Mouse (Mus musculus) limb, embryonic 12.5 days (tissue): ENCODE measurements at regions not wholly inside any gene's neighbourhood (a gene's known extent, or its start where the extent isn't known, plus 50 kb on each side); places are given as distances from the start of the nearest gene placed in this dataset.

Experiments used
- ATAC-seq: fragments of 200-750 bp; cut with Nextera tagmentation; 2 replicates; pipeline ENCODE4 v1.8.0; 2017; ENCODE audit warnings: low read depth, moderate TSS enrichment; ENCODE audit not compliant: insufficient number of reproducible peaks, insufficient read depth, low FRiP score, low TSS enrichment
- H3K27ac ChIP-seq: fragments of 300-500 bp; sonication (generic); 2 replicates; pipeline ENCODE4 v1.5.1; 2016; ENCODE audit warnings: mild to moderate bottlenecking, moderate library complexity
- H3K27me3 ChIP-seq: fragments of 300-500 bp; sonication (generic); 2 replicates; pipeline ENCODE4 v1.6.1; 2016; ENCODE audit warnings: mild to moderate bottlenecking, moderate library complexity
- H3K36me3 ChIP-seq: fragments of 300-500 bp; sonication (generic); 2 replicates; pipeline ENCODE4 v1.6.1; 2016; ENCODE audit warnings: mild to moderate bottlenecking, moderate library complexity
- H3K4me1 ChIP-seq: fragments of 300-500 bp; sonication (generic); replicated peaks from 2 replicates; pipeline ENCODE4 v1.6.1; 2016
- H3K4me2 ChIP-seq: fragments of 300-500 bp; sonication (generic); 2 replicates; pipeline ENCODE4 v1.6.1; 2016; ENCODE audit warnings: mild to moderate bottlenecking, moderate library complexity
- H3K4me3 ChIP-seq: fragments of 300-500 bp; sonication (generic); replicated peaks from 2 replicates; pipeline ENCODE4 v1.5.1; 2016; ENCODE audit warnings: mild to moderate bottlenecking
- H3K9ac ChIP-seq: fragments of 300-500 bp; sonication (generic); replicated peaks from 2 replicates; pipeline ENCODE4 v1.6.1; 2016; ENCODE audit warnings: mild to moderate bottlenecking, moderate library complexity
- H3K9me3 ChIP-seq: fragments of 300-500 bp; sonication (generic); 2 replicates; pipeline ENCODE4 v1.6.1; 2016; ENCODE audit warnings: mild to moderate bottlenecking, moderate library complexity
- WGBS: fragments of 180-500 bp; shearing (Covaris S2); methylation state at CpG from one replicate; pipeline ENCODE4 v1.1.7; 2016; 5-methylcytosine and 5-hydroxymethylcytosine counted together

DNA sequence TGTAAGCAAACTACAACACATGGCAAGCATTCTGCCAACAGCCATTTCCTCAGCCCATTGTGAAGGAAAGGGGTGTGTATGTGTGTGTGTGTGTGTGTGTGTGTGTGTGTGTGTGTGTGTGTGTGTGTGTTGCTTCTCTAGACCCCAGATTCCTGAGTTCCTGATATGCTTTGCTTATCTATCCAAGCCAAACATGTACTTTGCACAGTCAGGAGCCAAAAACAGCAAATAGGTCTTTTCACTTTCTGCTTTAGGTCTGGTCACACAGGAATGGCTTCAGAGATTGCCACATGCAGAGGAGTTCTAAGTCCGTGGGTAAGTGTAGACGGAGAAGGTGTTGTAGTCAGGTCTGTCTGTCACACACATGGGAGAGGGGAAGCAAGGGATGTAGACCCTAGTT lies 216.7 kb downstream of the Sec61b start:
- no peak for ATAC-seq
- Histone ChIP-seq H3K27ac (no peak overlapping the region), H3K36me3 (no peaks in the 10 kb centered on the region), H3K4me2 (no peak overlapping the region), H3K9me3 (no peaks in the 10 kb centered on the region), H3K4me3 (no peak overlapping the region), H3K4me1 (no peaks in the 10 kb centered on the region), H3K27me3 (no peaks in the 10 kb centered on the region), H3K9ac (no peak overlapping the region)
- 93% methylated on average over 2 of the region's 2 CpGs for WGBS

DNA sequence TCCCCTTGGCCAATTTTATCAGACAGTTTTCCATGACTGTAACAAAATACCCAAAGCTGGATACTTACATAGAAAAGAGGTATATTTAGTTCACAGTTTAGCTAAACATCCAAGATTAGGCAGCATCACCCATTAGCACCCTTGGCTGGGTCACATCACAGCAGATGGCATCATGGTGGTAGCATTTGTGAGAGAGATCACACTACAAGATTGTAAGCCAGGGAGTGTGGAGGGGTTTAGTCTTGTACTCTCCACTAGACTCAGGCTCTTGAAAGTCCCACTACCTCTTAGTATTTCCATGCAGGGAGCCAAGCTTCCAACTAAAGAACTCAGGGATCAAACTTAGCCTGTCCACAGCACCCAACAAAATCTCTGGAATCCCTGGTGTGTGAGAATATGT lies 218.2 kb downstream of the Sec61b start:
- Histone ChIP-seq H3K9me3 (no peaks in the 10 kb centered on the region), H3K9ac (no peak overlapping the region), H3K27ac (no peak overlapping the region), H3K36me3 (no peaks in the 10 kb centered on the region), H3K4me2 (no peak overlapping the region), H3K4me3 (no peak overlapping the region), H3K4me1 (no peaks in the 10 kb centered on the region), H3K27me3 (no peaks in the 10 kb centered on the region)
- no peak for ATAC-seq

DNA sequence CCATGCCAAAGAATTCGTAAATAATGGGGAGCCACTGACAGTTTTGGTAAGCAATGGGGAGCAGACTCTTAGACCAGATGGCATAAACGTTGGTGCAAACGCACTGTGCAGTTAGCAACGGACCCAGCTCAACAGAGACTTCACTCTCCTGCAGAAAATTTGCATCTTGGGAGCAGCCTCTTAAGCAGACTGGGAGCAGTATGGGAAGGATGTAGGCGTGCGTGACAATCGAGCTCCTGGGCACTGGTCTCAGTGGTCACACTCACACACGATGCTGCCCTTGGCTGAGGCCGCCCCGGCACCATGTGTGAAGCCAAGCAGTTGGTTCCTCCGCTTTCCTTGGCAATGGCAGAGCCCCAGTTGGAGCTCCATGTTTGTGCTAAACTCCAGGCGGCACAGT lies 218.8 kb downstream of the Sec61b start:
- H3K9ac ChIP-seq, result no peak overlapping the region
- H3K36me3 ChIP-seq, result no peaks in the 10 kb centered on the region
- no peak overlapping the region for H3K27ac ChIP-seq
- H3K4me3 ChIP-seq, result no peak overlapping the region
- no peaks in the 10 kb centered on the region for H3K27me3 ChIP-seq
- 83% methylated on average over 12 of the region's 12 CpGs for WGBS
- H3K4me2 ChIP-seq, result no peak overlapping the region
- H3K4me1 ChIP-seq, result peaks cover under 1% of the 10 kb centered on the region
- ATAC-seq, result no peak
- no peaks in the 10 kb centered on the region for H3K9me3 ChIP-seq

DNA sequence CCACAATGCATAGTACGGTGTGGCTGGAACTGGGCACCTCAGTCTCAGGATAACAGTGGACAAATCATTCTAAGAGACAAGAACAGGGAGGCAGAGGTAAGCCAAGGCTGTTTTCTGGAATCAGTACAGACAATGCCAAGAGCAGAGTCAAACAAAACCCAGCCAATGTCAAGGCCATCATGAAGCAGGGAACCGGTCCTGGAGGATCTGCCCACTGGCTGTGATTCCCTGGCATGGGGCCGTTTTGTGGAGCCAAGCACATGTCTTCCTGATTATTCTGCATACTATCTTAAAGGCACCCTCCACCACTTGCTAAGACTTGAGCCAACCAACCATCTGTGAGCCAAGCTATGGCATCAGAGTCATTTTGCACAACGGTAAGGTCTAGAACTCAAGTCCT lies 222.6 kb downstream of the Sec61b start:
- 89% methylated on average over 4 of the region's 4 CpGs for WGBS
- H3K9me3 ChIP-seq, result no peaks in the 10 kb centered on the region
- peaks cover 11% of the 10 kb centered on the region for H3K4me1 ChIP-seq
- no peak overlapping the region for H3K4me3 ChIP-seq
- no peak overlapping the region for H3K4me2 ChIP-seq
- no peak for ATAC-seq
- no peaks in the 10 kb centered on the region for H3K27me3 ChIP-seq
- no peaks in the 10 kb centered on the region for H3K36me3 ChIP-seq
- no peak overlapping the region for H3K9ac ChIP-seq
- H3K27ac ChIP-seq, result no peak overlapping the region

DNA sequence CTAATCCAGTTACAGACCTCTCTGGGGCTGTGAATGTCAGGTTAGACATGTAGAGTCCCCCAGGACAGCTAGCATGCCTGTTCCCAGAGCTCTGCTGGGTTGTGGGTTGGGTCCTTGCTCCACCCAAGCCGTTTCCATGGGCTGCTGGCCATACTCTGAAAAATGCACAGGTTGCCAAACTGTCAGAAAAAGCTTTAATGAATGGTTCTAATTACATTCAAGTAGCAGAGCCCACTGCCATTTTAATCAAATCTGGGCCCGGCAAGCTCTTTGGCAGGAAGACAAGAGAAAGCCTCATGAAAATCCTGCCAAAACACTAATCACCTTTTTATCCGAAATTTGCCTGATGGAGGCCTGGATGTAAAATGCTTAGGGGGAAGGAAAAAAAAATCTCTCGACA lies 224.1 kb downstream of the Sec61b start:
- no peaks in the 10 kb centered on the region for H3K9me3 ChIP-seq
- peaks cover 11% of the 10 kb centered on the region for H3K4me1 ChIP-seq
- 39% methylated on average over 4 of the region's 4 CpGs for WGBS
- H3K27me3 ChIP-seq, result no peaks in the 10 kb centered on the region
- no peak overlapping the region for H3K4me3 ChIP-seq
- H3K4me2 ChIP-seq, result no peak overlapping the region
- no peak for ATAC-seq
- no peaks in the 10 kb centered on the region for H3K36me3 ChIP-seq
- 0 out of 2 replicates have a peak overlapping the region, but pooled peaks have one; percentile 35 for H3K27ac ChIP-seq
- no peak overlapping the region for H3K9ac ChIP-seq

DNA sequence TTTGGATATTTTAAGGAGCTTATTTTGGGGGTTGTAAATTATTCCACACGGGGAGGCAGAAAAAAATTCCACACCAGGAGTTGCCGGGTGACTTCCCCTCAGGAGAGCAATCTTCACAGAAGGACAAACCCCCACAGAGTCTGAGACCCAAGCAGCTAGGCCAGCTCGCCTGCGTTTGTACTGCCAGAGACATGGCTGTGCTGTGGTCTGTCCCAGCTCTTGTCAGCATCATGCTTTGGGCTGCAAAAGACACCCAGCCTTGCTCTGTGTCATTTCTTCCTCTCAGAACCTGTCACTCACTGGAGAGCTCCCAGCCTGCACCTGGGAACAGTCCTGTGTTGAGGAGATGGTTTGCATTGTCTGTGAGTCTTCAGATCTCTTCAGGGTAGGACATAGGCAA lies 224.5 kb downstream of the Sec61b start:
- H3K4me3 ChIP-seq, result no peak overlapping the region
- no peak overlapping the region for H3K27ac ChIP-seq
- no peaks in the 10 kb centered on the region for H3K9me3 ChIP-seq
- 41% methylated on average over 4 of the region's 4 CpGs for WGBS
- H3K4me2 ChIP-seq, result no peak overlapping the region
- H3K9ac ChIP-seq, result no peak overlapping the region
- H3K36me3 ChIP-seq, result no peaks in the 10 kb centered on the region
- ATAC-seq, result no peak; the same call in 1 of the 2 replicates
- no peaks in the 10 kb centered on the region for H3K27me3 ChIP-seq
- peaks cover 11% of the 10 kb centered on the region for H3K4me1 ChIP-seq

DNA sequence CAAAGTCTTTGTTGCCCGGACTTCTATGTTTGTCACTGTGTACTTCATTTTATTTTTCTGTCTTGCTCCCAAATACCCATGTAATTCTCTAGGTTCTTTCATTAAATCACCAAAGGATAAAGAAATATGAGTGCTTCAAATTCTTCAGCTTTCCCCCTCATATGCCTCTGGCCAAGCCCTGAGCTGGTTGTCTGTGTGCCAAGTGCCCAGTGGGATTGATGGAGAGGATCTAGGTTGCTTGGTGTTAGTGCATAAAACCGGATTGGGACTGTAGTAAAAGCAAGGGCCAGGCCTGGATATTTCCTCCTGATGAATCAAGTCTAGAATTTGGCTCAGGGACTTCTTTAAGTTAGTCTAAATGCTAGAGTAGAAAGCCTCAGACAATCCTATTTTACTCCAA lies 229.0 kb downstream of the Sec61b start:
- Histone ChIP-seq H3K4me2 (no peak overlapping the region), H3K9me3 (no peaks in the 10 kb centered on the region), H3K27me3 (no peaks in the 10 kb centered on the region), H3K9ac (no peak overlapping the region), H3K27ac (no peak overlapping the region), H3K36me3 (no peaks in the 10 kb centered on the region), H3K4me3 (no peak overlapping the region), H3K4me1 (peaks cover 8% of the 10 kb centered on the region)
- ATAC-seq, result no peak
- 80% methylated on average over 2 of the region's 2 CpGs for WGBS

DNA sequence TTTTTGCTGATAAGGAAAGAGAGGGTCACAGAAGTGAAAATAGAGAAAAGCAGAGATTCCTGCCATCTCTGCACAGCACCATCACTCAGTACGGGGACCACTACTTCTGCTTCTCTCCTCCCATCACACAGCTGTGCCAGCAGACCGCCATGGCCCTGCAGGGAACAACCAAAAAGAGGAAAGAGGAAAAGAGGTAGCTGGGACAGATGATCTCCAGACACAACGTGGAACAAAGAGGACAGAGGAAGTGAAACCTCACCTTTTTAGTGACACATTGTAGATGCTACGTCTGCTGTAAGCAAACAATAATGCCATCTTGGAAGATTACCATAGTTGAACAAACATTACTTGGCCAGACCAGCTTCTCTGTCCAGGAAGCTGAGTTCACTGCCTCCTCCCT lies 230.1 kb downstream of the Sec61b start:
- Histone ChIP-seq H3K4me2 (no peak overlapping the region), H3K27me3 (no peaks in the 10 kb centered on the region), H3K9me3 (no peaks in the 10 kb centered on the region), H3K36me3 (no peaks in the 10 kb centered on the region), H3K27ac (no peak overlapping the region), H3K9ac (no peak overlapping the region), H3K4me3 (no peak overlapping the region), H3K4me1 (no peaks in the 10 kb centered on the region)
- no peak for ATAC-seq
- WGBS, result 76% methylated on average over 4 of the region's 4 CpGs

DNA sequence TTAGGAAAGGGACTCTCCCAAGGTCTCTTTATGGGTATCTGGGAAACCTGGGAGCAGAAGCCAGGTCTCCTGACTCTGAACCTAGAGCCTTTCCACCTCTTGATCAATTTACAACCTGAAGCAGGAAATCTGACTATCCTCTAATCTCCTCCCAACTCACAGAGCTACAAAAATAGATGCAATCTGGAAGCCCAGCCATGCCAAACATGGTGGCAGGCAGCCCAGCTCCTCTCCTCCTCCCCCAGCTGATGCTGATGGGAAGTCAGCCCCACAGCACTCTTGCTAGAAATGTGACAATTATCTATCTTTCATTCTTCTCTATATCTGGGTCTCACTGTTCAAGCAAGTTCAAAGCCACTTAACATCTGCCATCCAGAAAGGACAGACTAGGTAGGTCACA lies 233.5 kb downstream of the Sec61b start:
- no peaks in the 10 kb centered on the region for H3K36me3 ChIP-seq
- no peak overlapping the region for H3K4me3 ChIP-seq
- ATAC-seq, result no peak
- H3K9ac ChIP-seq, result no peak overlapping the region
- H3K4me2 ChIP-seq, result no peak overlapping the region
- H3K27ac ChIP-seq, result no peak overlapping the region
- no peaks in the 10 kb centered on the region for H3K4me1 ChIP-seq
- H3K27me3 ChIP-seq, result no peaks in the 10 kb centered on the region
- H3K9me3 ChIP-seq, result no peaks in the 10 kb centered on the region

DNA sequence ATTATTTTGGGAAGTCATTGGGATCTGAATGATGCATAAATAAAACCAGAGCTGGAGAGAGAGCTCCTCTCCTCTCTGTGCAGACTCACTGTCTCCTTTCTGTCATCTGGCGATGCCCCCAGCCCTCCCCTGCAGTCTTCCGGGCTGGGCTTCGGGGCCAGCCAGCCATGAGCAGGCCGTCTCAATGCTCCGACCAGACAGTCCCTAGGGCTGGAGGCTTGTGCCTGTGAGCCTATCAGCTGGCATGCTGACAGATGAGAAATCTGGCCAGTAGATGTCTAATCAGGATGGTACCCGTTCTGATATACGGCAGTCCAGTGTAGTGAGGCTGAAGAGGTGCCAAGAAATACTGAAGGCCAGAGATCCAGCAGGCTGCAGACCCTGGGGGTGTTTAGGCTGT lies 238.9 kb downstream of the Sec61b start:
- ATAC-seq, result no peak
- Histone ChIP-seq H3K36me3 (no peaks in the 10 kb centered on the region), H3K9ac (no peak overlapping the region), H3K4me1 (no peaks in the 10 kb centered on the region), H3K4me3 (no peak overlapping the region), H3K27ac (no peak overlapping the region), H3K27me3 (no peaks in the 10 kb centered on the region), H3K9me3 (no peaks in the 10 kb centered on the region), H3K4me2 (no peak overlapping the region)
- WGBS, result 73% methylated on average over 7 of the region's 7 CpGs

DNA sequence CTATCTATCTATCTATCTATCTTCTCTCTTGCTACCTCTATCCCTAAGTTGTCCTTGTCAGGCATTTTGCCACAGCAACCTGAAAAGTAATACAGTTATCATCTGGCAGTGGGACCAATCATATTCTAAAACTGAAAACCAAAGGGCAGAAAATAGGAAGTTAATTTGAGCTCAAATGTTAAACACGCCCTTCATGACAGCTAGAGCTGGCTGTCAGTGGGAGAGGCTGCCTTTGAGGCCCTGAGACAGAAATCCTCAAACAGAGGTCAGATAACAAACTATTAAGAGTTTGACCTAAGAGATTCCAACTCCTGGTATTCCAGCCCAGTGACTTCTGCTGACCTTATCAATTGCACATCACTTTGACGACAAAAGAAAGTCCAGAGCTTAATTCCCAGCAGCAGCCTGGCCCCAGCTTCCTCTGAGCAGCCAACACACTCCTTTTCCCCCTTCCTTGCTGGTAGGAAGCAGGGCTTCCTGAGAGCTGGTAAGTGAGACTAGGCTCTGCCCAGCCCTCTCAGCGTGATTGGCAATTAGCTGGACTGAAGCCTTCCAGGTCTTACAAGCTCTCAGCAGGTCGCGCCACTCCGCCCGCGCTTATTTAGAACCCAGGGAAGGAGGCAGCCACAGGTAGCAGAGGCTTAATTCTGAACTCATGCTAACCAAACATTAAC lies 250.0 kb downstream of the Sec61b start:
- H3K9me3 ChIP-seq, result no peaks in the 10 kb centered on the region; the same call in 1 of the 2 replicates
- no peak overlapping the region for H3K27ac ChIP-seq
- H3K27me3 ChIP-seq, result peaks cover 3% of the 10 kb centered on the region; the same call in 1 of the 2 replicates
- H3K4me1 ChIP-seq, result peaks cover 7% of the 10 kb centered on the region
- 6% methylated on average over 8 of the region's 8 CpGs for WGBS
- ATAC-seq, result no peak
- 0 out of 2 replicates have a peak overlapping the region, but pooled peaks have one; percentile 18 for H3K9ac ChIP-seq
- H3K4me3 ChIP-seq, result no peak overlapping the region
- H3K36me3 ChIP-seq, result no peaks in the 10 kb centered on the region
- H3K4me2 ChIP-seq, result peak overlapping the region; percentile 8; the same call in 1 of the 2 replicates

DNA sequence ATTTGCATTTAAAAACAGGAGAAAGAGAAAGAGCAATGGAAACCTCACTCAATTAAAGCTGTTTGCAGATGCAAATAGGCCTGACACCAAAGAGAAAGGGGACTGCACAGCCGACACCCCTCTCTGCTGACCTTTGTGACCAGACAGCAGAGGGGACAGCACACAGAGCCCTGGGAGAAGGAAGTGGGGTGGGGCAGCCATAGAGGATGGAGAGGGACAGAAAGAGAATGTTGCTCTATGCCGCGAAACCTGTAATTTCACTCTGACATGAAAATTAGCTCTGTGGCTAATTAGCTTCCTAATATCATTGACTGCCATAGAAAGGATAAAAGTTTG lies 250.5 kb downstream of the Sec61b start:
- 17% methylated on average over 3 of the region's 3 CpGs for WGBS
- Histone ChIP-seq H3K27me3 (peaks cover 3% of the 10 kb centered on the region; the same call in 1 of the 2 replicates), H3K9me3 (no peaks in the 10 kb centered on the region; the same call in 1 of the 2 replicates), H3K4me3 (no peak overlapping the region), H3K36me3 (no peaks in the 10 kb centered on the region), H3K27ac (no peak overlapping the region), H3K4me1 (peaks cover 7% of the 10 kb centered on the region), H3K4me2 (peak overlapping the region; percentile 8; the same call in 1 of the 2 replicates), H3K9ac (no peak overlapping the region)
- ATAC-seq, result no peak
